Mouse (Mus musculus) gastrocnemius, postnatal 25 days (tissue): ENCODE measurements around the gene Jsrp1. TPM values are rescaled to one million over a fixed set of nuclear protein-coding genes. Genes with fewer than 3 reads are reported as not detected.
A peak's percentile ranks its signal among the peaks of the same experiment; 100 is the strongest.

Source experiments
- DNase-seq: peaks from one replicate; pipeline ENCODE4 v3.0.0; 2022
- long read RNA-seq, 2 experiments: library from polyadenylated mRNA; stranded (forward); transcript quantifications; one replicate each; pipeline ENCODE4 v2.0.0; 2021
- total RNA-seq, 2 experiments: library from RNA; stranded (reverse); gene quantifications; 1 replicate in 1 of 2; 2 replicates in 1 of 2; pipeline ENCODE4 v1.2.3; 2021

Gene Jsrp1
- total RNA-seq = 100 to 1,000 TPM; 395 to 415 TPM
- long read RNA-seq, experiment 1, transcript Jsrp1-203 (7 exons, 1,108 nt) = major isoform, 318 of 873 reads
- long read RNA-seq, experiment 1, partial matches to known transcripts = 420 of 873 reads
- long read RNA-seq, experiment 1, other reads (novel, unspliced or antisense) = 135 of 873 reads
- long read RNA-seq, experiment 2, transcript Jsrp1-203 (7 exons, 1,108 nt) = major isoform, 349 of 531 reads
- long read RNA-seq, experiment 2, partial matches to known transcripts = 98 of 531 reads
- long read RNA-seq, experiment 2, other reads (novel, unspliced or antisense) = 84 of 531 reads

DNA sequence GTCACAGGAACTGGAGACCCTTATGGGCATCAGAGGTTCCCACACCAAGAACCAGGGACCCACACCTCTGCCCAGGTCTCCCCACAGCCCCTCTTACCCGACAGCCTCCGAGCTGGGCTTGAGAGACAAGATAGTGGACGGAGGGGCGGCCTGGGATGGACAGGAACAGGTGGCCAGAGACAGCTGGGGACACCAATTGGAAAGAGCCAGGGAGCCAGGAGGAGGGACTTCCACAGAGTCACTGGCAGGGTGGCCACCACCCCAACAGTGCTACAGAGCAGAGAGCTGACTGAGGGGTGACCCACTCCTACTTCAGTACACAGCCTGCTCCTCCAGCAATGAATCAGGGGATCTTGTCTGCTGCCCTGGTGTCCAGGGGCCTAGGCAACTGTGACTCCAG is at the start of gene Jsrp1:
TSS of gene Jsrp1 (minus strand) at position 133 of the 400 bp plus-strand sequence.
- DNase-seq = peak; percentile 75

DNA sequence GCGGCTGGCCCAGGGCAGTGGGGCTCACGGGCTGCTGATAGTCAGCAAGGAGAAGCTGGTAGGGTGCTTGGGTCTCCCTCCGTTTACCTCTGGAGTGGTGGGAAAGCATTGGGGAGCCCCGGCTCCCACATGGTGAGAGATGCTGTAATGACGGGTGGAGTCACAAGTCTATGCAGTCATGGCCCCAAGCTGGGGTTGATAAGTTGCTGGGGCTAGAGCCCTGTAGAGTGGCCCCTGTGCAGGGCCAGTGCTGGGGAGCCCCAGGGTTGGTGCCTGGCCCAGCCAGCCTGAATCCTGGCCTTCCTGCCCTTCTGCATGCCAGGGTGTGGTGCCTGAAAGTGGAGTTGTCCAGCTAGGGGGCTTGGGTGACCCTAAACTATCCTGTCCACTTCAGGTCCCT is 49.0 kb upstream of the Jsrp1 start:
- DNase-seq = no peak

DNA sequence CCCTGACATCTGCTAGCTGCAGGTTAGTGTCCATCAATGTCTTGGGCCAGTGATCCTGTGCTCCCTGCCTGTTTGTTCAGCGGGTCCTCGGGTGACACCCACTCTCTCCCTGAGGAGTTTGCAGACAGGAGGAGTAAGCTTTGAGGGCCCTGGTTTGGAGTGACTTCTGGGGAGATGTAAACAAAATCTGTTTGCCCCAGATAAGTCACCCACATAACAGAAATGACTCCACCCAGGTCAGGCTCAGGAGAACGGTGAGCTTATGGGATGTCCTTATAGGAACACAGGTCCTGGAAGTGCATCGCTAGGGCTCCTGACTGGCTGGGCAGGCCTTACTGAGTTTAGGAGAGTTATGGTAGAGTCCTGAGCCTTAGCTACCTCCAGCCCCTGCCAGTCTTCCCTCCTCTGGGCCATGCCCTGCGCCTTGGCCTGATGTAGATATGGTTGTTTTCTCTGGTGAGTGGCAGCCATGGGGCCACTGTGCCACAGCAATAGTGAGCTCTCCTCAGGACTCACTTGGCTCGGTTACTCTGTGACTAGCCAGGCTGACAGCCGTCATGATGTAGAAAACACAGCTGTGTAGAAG is 45.1 kb upstream of the Jsrp1 start:
- DNase-seq = no peak

DNA sequence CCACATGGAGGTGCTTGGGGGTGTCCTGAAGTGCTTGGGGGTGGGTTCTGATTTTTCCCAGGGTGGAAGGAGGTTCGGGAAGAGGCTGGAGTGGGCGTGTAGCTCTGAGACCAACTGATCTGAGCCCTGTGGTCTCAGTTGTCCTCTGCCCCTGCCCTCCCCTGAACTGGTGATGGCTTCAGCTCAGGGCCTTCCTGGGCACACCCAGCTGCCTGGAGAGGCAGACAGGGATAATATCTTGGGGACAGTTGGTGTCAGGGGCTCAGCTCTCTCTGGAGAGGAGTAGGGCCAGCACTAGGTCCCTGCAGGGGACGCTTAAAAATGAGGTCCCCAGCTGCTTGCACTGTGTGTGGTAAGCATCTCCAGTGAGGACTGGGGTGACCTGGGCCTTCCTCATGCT is 44.5 kb upstream of the Jsrp1 start:
- DNase-seq = no peak

DNA sequence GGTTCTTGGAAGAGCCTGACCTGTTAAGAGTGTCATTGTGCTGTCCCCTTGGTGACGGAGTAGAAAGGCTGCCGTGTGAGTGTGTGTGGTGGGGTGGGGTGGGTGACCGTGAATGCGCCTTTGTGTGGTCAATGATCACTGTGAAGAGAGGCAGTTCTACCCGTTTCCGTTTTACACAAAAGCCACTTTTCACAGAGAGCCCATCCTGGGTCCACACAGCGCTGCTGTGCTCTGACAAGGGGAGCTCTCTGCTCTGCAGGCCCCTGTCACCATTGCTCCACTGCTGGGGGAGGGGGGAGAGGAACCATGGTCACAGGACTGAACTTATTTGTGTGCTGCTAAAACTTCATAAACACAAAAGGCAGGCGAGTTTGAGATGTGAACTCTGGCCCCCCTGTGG is 44.1 kb upstream of the Jsrp1 start:
- DNase-seq = no peak

DNA sequence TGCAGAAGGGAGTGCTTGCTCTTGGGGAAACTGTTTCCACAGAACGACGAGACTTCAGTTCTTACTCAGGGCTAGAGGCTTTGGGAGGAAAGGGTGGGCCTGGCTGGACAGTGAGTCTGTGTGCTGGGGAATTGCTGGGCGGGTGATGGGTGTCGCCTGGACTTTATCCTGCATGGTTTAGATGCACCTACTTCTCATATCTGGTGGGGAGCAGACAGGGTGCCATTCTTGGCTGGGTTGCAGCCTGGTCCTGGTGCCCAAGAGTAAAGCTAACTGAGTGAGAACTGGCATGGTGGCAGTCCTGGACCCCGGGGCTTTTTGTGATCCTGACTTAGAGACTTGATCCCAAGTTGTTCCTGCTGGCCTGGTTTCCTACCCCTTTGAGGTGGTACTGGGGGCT is 43.6 kb upstream of the Jsrp1 start:
- no peak for DNase-seq

DNA sequence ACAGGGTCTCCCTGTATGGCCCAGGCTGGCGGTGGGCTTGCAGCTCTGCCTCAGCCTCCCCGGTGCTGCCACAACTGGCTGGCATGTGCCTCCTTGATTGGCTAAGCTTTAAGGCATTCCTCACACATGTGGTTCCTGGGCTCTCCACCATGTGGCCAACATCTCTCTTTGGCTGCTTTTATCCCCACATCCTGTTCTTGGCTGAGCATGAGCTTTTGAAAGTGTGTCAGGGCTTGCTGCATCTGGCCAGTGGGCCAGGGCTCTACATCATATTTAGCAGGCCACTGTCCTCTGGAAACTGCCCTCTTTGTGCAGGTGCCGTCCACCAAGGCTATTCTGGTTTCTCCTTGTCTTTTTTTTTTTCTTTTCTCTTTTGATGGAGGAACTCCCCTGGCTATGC is 43.0 kb upstream of the Jsrp1 start:
- DNase-seq = no peak

DNA sequence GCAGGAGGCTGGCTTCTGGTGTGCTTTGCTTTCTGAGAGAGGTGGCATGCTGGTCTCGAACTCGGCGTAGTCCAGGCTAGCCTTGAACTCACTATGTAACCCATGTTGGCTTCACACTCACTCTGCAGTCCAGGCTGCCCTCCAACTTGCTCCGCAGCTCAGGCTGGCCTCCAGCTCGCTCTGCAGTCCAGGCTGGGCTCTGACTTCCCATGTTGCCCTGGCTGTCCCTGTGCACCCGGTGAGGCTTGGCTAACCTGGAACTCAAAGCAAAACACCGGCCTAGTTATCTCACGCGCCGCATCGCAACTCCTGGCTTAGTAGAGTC is 42.4 kb upstream of the Jsrp1 start:
- no peak for DNase-seq

DNA sequence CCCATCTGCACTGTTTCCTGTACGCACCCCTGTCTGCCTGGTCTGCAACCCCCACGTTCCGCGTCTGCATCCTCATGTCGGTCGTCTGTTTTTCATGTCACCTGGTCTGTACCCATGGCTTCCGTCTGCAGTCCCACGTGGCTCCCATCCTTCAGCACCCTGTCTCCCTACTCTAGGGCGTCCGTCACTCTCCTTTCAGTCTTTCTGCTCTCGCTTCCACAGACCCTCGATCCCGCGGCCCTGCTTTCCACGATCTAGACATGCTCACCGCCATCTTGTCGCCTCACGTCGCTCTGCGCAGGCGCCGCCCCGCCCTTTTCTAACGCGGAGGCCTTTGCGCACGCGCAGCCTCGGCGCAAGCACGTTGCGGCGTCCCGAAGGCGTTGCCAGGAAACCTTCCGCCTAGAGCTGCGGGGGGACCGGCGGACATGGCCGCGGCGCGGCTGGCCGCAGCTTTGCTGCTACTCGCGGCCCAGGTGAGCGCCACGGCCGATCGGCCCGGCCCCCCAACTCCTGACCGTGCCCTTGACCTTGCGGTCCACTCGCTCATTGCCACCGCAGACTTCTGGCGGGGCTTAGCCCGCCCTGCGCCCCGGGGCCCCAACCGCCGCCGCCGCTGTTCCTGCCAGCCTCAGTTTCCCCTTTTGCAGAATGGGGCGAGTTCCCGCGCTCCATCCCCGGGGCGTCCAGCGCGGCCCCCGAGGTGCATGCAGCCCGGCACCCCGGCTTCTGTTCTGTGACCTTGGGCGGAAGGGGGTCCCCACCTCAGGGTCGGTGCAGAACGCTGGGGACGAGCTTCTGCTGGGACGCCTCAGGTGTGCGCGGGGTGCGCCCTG is 41.8 kb upstream of the Jsrp1 start, which contains the start of the genes Lsm7 and Sppl2b:
TSS of gene Lsm7 (minus strand) at position 297 of the 836 bp plus-strand sequence.
TSS of gene Sppl2b (plus strand) at position 363 of the 836 bp plus-strand sequence.
- peak; percentile 95 for DNase-seq

DNA sequence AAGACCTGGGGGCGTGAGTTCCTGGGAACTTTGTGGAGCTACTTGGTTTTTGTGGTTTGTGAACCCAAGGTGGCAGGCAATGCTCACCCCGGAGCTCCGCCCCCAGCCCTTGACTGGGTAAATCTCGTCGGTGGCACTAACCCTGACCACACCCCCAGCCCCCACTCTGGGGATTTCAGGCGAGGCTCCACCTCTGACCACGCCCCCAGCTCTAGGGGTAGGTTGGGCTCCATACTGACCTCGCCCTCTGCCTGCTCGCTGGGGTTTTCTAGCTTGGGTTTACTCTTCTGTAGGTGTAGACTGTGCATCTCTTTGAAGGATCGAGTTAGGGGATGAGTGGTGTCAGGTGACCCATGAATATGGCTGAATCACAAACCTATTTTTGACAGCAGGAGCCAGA is 35.3 kb upstream of the Jsrp1 start:
- DNase-seq = peak; percentile 70

DNA sequence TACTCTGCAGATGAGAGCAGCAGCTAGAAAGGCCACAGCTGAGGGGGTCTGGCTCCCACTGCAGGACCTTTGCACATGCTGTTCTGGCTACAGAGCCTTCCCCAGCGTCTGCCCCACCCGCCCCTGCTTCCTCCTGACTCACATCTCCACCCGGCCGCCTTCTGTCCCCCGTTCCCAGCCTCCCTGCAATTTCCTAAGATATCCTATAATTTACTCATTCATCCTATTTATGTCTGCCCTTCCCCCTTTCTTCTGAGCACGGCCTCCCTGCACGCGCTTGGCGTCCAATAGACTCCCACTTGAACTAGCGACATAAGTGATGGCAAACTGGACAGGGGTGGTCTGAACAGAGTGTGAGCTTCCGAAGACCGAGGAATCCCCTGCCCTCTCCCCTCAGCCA is 32.4 kb upstream of the Jsrp1 start:
- DNase-seq = no peak

DNA sequence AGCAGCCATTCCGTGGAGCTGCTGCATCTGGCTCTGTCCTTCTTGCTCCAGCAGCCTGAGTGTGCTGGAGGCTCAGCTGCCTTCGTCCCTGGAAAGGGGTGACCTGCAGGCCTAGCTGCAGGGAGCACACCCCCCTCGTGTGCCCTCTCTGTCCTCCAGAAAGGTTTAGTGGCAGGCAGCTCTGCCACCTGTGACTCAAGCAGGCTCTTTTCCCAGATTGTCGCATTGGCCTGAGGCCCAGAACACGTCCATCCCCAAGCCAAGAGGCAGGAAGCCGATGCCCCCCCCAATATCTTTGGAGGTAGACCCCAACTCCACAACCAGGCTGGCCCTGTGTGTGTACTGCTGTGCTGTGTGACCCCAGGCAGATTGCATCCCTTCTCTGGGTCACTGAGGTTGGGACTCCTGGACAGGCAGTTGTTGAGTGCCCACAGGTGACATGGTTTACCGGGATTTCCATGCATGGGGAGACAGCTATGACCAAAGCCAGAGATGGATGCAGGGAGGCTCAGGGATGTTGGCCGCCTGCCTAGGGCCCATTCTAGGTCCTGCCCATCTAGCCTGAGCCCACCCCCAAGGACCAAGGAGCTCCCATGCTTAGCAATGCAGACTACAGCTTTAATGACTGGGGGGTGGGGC is 31.9 kb upstream of the Jsrp1 start:
- DNase-seq = no peak

DNA sequence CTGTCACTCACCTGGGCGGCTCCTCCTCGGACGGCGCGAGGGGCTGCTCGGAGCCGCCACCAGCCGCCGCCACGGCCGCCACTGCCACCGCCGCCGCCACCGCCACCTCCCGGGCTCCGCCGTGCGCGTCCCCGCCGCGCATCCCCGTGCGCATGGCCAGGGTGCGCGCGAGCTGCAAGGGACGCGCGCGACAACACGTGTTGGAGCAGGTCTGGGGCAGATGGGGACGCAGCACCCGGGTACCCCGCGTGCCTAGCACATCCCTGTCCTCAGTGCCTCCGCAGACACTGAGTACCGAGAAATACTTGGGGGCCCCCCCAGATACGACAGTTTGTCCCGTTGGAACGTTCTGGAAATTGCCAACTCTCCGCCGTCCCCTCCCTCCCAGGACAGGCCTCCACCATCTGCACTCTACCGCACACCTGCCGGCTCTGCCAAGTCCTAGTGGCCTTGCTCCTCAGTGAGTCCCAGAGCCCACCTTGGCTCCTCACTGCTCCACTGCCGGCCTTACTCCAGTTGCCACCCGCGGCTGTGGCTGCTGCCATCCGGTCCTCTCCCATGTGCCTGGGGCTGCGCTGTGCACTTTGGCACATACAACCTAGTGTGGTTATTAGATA is 30.7 kb upstream of the Jsrp1 start, which contains the start of gene Lingo3:
TSS of gene Lingo3 (minus strand) at position 109 of the 617 bp plus-strand sequence.
- no peak for DNase-seq

DNA sequence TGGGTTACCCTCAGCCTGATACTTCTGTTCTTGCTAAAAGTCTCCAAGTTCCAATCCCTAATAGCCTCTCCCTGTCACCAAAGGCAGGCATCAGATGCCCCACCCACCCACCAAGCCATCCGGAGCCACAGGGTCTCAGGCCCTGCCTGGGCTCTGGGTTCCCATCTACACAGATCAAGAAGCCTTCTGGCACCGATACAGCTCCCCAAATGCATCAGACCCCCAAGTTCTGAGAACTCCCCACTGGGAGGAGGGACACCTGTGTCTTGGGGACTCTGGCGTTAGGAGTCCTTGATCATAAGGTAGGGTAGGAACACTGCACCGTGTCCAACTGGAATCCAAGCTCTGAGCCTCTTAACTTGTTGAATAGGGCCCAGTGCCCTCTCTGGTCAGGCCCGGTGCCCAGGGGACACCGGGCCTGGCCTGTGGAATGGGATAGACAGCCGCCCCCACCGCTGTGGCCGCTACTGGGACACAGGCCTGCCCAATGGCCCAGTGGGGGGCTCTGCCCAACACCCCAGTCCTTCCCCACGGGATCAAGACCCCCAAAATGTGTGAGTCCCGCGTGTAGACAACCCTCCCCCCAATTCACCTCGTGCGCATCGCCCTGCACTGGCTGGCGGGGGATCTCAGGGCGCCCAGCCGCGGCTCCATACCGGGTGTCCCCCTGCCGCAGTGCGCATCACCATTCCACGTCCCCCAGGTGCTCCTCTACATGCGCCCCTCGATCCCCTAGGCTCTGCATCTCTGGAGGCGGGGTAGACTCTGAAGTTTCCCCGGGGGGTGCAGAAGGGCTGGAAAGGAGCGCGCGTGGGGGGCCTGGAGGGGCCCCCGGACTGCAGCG is 30.0 kb upstream of the Jsrp1 start:
- DNase-seq = no peak

DNA sequence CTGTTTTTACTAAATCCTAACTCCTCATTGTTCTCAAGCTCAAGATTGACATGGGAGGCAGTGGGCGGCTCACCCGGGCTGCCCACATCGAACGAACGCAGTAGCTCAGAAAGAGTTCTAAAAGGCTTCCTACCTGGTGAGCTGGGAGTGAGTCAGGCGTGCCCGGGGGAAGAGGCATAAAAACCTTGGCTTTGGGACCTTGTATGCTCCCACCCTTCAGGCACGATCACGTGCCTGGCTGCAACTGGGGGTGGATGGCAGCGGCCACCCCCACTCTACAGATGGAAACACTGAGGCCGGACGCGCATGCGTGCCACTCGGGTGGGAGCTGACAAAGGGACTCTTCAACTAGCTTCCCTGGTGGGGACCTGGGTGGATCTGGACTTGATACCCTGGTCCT is 29.0 kb upstream of the Jsrp1 start:
- DNase-seq = no peak

DNA sequence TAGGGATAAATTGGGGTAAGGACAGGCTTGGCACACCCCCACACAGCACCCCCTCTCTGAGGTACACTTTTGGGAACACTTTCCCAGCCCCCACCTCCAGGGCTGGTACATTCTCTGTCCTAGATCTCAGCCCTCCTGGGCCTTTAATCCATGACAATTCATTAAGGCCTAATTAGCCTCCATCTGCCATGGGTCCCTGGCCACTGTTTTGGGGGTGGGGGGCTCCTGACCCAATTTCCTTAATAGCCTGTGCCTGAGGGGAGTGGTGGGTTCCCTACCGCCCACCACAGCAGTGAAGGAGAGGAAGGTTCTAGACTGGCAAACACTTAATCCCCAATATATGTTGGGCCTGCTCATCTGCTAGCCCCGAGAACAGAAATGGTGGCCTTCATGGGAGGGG is 28.4 kb upstream of the Jsrp1 start:
- DNase-seq = no peak

DNA sequence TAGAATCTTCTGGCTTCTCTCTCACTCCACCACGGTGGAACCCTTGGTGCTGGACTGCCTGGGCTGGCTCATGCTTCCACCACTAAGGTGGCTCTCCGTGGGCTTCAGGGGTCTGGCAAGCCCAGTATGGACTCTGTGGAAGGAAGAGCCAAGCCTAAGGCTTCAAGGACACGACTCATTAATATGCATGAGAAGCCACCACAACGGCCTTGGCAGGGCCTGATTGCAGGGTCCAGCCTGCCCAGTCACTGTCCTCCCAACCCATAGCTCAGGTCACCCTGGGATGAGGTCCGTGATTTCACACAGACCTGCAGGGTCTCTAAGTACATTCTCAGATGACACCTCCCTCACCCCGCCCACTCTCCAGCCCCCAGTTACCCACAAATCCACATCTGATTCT is 26.6 kb upstream of the Jsrp1 start:
- no peak for DNase-seq

DNA sequence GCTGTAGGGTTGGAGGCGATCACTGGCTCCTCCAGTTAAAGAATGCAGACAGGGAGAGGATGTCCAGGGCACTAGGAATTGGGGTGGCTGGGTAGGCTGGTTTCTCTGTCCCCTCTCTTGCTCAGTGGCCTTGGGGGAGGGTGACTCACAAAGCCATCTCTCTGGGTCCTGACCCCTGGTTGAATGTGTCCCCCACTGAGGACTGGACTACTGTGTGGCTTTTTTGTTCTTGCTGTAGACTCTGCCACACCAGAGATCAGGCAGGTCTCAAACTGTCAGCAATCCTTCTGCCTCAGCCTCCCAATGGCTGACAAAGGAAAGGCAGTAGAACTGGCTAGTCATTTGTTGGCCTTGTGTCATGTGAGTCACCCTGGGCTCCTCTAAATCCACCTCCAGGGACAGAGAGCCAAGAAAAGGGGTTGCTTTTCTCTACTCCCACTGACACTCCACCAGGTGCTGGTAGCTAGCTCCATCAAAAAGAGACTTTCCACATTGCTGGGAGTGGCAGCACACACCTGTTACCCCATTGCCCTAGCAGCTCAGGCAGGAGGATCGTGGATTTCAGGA is 25.1 kb upstream of the Jsrp1 start:
- no peak for DNase-seq

DNA sequence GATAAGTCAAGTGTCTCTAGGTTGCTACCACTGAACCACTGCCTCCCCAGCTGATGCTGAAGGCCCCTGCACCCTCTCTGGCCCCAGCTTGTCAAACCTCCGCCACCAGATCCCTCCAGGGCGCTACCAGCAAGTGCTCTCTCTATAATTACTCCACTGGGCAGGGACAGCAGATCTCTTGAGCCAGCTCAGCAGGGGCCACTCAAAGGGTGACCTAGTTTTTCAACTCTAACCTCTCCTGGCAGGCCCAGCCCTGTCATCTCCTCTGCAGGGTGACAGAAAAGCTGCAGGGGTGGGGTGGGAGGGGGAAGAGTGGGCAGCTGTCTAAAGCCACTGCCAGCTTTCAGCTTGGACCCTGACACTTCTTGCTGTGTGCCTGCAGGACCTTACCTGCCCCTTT is 24.5 kb upstream of the Jsrp1 start:
- DNase-seq = peak; percentile 75

DNA sequence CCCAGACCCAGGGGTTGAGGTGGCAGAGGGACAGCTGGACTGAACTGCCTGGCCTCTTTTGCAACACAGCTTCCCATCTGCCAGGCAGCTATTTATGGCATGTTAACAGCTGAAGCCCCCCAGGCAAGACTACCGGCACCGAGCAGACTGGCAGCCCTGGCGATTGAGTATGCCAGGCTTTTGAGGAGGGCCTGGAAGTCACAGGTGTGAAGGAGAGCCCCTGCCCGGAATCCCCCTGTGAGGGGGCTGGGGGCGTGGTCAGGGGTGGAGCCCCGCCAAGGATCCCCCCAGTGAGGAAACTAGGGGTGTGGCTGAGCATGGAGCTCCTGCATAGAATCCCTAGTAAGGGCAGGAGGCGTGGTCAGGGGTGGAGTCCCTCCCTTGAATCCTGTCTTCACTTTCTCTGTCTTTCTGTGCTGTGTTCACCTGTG is 23.7 kb upstream of the Jsrp1 start:
- no peak for DNase-seq

DNA sequence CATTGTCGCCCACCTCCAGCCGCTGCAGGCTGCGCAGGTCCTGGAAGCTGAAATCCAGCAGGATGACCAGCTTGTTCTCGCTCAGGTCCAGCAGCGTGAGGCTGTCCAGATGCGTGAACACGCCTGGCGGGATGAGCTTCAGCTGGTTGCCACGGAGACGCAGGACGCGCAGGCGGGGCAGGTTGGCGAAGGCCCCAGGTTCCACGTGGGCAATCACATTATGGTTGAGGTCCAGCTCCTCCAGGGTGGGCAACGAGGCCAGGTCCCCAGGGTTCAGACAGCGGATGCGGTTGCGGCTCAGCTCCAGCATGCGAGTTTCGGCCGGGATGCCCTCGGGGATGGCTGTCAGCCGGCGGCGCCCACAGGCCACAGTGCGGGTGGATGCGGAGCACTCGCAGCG is 22.3 kb upstream of the Jsrp1 start:
- DNase-seq = no peak
